Mouse (Mus musculus): ENCODE measurements around the gene Ptprg.

Ptprg gene

GRCm38 (mm10) chr14:11683386-11684081, 130.2 kb downstream of the Ptprg start:
- no peak for DNase-seq (ENCODE audit: low spot score in 2 of 2)

- no peak for DNase-seq (ENCODE audit: low spot score in 2 of 2)
Measured at GRCm38 (mm10) chr14:11684104-11684503, 130.8 kb downstream of the Ptprg start.

- no peak for DNase-seq (ENCODE audit: low spot score in 2 of 2)
Measured at GRCm38 (mm10) chr14:11687541-11687940, 134.2 kb downstream of the Ptprg start.

GRCm38 (mm10) chr14:11688142-11688541, 134.8 kb downstream of the Ptprg start:
- DNase-seq (ENCODE audit: low spot score in 2 of 2) = no peak

- no peak for DNase-seq (ENCODE audit: low spot score in 2 of 2)
Measured at GRCm38 (mm10) chr14:11690066-11690465, 136.7 kb downstream of the Ptprg start.

GRCm38 (mm10) chr14:11691531-11691930, 138.2 kb downstream of the Ptprg start:
- DNase-seq (ENCODE audit: low spot score in 2 of 2) = no peak

- DNase-seq (ENCODE audit: low spot score in 2 of 2) = no peak
Measured at GRCm38 (mm10) chr14:11698880-11699279, 145.5 kb downstream of the Ptprg start.

- no peak for DNase-seq (ENCODE audit: low spot score in 2 of 2)
Measured at GRCm38 (mm10) chr14:11699654-11700053, 146.3 kb downstream of the Ptprg start.

GRCm38 (mm10) chr14:11701516-11702249, 148.4 kb downstream of the Ptprg start:
- no peak for DNase-seq (ENCODE audit: low spot score in 2 of 2)

- DNase-seq (ENCODE audit: low spot score in 2 of 2) = no peak
Measured at GRCm38 (mm10) chr14:11702770-11703477, 149.6 kb downstream of the Ptprg start.

GRCm38 (mm10) chr14:11704871-11705270, 151.5 kb downstream of the Ptprg start:
- DNase-seq (ENCODE audit: low spot score in 2 of 2) = no peak

- no peak for DNase-seq (ENCODE audit: low spot score in 2 of 2)
Measured at GRCm38 (mm10) chr14:11709352-11709751, 156.0 kb downstream of the Ptprg start.

GRCm38 (mm10) chr14:11709798-11710197, 156.5 kb downstream of the Ptprg start:
- DNase-seq (ENCODE audit: low spot score in 2 of 2) = peak in 1 of 2 experiments; percentile 57

GRCm38 (mm10) chr14:11710410-11711122, 157.2 kb downstream of the Ptprg start:
- no peak for DNase-seq (ENCODE audit: low spot score in 2 of 2)

- no peak for DNase-seq (ENCODE audit: low spot score in 2 of 2)
Measured at GRCm38 (mm10) chr14:11712146-11712545, 158.8 kb downstream of the Ptprg start.

GRCm38 (mm10) chr14:11716230-11716629, 162.9 kb downstream of the Ptprg start:
- no peak for DNase-seq (ENCODE audit: low spot score in 2 of 2)

GRCm38 (mm10) chr14:11718201-11718600, 164.9 kb downstream of the Ptprg start:
- no peak for DNase-seq (ENCODE audit: low spot score in 2 of 2)

- no peak for DNase-seq (ENCODE audit: low spot score in 2 of 2)
Measured at GRCm38 (mm10) chr14:11719259-11719658, 165.9 kb downstream of the Ptprg start.

GRCm38 (mm10) chr14:11722101-11722500, 168.8 kb downstream of the Ptprg start:
- DNase-seq (ENCODE audit: low spot score in 2 of 2) = no peak

- no peak for DNase-seq (ENCODE audit: low spot score in 2 of 2)
Measured at GRCm38 (mm10) chr14:11723876-11724275, 170.5 kb downstream of the Ptprg start.

GRCm38 (mm10) chr14:11731223-11731920, 178.0 kb downstream of the Ptprg start:
- DNase-seq (ENCODE audit: low spot score in 2 of 2) = no peak
